Mouse (Mus musculus): ENCODE results near the gene Lars2.

GRCm38 (mm10) chr9:123506270-123507146 is 139.8 kb downstream of the Lars2 start:
- TF ChIP-seq POLR2A (IDR thresholded peaks at IDR 0.05; ENCODE audit: low read depth, low read length) (no peak), GABPA (IDR thresholded peaks at IDR 0.05; ENCODE audit: insufficient replicate concordance, low read depth, low read length) (no peak)

Measured in CH12.LX (cell line).